Mouse (Mus musculus) heart, postnatal 0 days (tissue): ENCODE results near the gene Mpig6b.

Experiments used
- CTCF ChIP-seq: IDR thresholded peaks from 2 replicates; pipeline ENCODE4 v1.5.1; 2016; ENCODE audit warnings: antibody characterized with exemption, control low read depth, low read depth
- EP300 ChIP-seq: IDR thresholded peaks from 2 replicates; pipeline ENCODE4 v1.6.1; 2016; ENCODE audit warnings: antibody characterized with exemption, low read depth

DNA sequence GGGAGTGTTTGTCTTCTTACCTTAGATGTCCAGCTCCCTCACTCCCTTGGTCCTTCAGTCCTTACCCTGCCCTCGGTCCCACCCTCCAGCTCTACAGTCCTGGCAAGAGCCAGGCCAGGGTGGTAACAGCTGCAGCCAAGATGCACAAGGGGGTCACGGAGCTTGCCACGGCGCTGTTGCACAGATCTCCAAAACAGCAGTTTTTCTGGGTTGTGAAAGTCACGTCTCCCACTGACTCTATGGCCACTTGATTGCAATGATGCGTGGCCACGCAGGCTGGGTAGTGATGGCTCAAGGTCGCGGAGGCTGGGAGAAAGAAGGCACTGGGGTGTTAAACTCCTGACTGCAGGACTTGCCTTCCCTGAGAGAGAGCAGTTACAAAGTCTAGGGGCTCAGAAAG is 5.5 kb upstream of the Mpig6b start:
- no peak for TF ChIP-seq CTCF
- no peak for TF ChIP-seq EP300
